Mouse (Mus musculus): Measurements from ENCODE around the gene Lmntd2. TPM values are rescaled to one million over a fixed set of nuclear protein-coding genes. Genes with fewer than 3 reads are reported as not detected.

Lmntd2 gene
- total RNA-seq, 2 experiments from 2014 or later, result not detected

DNA sequence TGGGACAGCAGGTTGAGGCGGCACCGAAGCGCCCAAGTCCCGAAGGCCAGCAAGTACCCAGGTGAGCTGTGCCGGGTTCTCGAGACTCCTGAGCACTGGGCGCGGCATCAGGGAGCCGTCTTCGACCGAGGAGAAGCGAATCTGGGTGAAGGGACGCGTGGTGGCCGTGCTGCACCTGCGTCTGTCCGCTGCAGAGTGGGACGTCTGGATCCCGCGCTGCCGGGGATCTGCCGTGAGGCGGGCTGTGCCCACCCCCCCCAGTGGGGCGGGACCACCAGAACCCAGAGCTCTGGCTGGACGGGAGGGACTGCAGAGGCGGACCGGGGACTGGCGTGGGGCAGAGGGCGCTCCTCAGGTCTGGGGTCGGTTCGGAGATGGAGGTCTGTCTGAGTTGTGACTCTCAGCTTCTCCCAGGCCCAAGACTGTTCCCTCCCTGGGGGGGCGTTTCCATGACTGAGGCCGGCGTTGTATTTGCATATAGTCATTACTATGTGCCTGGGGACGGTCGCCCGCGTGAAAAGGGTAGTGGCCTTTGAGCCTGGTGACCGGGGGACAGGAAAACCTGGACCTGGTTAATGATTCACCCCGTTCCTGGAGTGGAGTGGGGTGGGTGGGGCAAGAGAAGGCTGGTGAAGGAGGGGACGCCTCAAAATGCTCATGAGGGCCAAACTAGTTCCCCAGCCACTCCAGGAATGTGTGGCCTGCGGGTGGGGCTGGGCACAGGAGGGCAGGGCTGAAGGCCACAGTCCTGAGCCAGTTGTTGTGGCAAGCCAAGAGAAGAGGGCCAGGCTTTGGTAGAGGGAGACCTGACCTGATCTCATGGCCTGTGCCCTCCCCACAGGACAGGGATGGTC is 2.2 kb upstream of the Lmntd2 start:
- DNase-seq, result no peak

DNA sequence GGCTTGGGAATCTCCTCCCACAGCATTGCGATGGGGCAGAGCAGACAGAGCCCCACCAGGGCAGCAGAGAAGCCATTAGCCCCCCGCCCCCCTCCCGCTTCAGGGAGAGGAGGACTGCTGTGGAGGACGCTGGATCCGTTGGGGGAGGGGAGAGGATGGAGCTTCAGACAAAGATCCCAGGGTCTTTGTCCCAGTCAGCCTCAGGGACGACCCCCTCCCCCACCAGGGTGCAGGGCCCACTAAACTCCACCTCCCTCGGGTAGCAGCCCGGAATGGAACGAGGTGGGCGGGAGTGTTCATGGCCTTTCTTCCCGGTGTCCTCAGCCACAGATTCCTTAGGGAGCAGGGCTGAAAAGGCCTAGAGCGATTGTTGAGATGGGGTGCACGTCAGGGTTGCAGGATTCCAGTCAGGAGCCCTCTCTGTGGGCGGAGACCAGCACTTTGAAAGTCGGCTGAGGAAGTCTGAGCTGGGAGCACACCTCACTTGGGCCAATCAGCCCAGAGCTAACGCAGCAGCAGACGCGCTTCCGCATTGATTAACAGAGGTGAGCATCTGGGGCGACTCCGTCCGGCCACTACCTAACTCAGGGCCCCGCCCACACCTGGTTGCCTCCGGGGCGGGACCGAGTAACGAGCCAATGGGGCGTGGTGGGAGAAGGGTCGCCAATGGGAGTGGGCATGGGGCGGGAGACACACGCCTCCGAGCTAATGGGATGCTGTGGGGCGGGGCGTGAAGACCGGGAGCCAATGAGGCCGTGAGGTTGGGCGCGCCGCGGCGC is 1.4 kb upstream of the Lmntd2 start, which contains the start of gene Rassf7:
Rassf7 (plus strand) TSS at position 760 of the 779 bp plus-strand sequence.
- DNase-seq, result peak; percentile 77 to 79

DNA sequence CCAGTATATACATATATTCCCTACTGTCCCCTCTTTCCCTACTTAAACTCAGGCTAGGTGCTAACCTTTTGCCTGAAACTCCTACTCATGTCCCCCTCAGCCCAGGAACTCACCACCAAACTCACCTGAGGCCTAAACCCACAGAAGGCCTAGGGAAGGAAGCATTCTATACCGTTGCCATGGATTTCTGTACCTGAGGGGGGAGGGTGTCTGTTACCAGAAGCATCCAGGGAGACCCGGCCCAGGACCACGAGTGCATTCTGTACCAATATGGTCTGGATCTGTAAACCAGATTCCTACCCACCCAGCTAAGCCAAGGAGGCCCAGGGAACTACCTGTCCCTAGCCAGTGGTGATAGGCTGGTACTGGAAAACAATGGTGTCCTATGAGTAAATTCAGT is 430 bp upstream of the Lmntd2 start:
- no peak for DNase-seq

DNA sequence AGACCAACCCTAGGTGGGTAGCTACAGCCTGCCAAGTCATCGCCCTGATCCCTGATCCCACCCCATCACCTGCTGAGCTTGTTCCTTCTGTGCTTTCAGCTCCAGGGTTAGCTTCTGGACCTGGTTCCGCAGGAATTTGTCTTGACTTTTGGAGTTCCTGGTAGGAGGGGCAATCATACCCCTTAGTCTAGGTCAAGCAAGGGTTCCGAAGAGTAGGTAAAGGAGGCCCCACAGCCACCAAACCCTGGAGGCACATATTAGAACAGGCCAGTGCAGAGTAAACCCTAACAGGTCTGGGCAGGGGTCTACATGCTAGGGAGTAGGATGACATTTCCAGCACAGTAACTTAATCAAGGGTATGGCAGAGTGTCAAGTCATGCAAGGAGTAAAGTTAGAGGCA is 747 bp downstream of the Lmntd2 start:
- DNase-seq, result no peak

DNA sequence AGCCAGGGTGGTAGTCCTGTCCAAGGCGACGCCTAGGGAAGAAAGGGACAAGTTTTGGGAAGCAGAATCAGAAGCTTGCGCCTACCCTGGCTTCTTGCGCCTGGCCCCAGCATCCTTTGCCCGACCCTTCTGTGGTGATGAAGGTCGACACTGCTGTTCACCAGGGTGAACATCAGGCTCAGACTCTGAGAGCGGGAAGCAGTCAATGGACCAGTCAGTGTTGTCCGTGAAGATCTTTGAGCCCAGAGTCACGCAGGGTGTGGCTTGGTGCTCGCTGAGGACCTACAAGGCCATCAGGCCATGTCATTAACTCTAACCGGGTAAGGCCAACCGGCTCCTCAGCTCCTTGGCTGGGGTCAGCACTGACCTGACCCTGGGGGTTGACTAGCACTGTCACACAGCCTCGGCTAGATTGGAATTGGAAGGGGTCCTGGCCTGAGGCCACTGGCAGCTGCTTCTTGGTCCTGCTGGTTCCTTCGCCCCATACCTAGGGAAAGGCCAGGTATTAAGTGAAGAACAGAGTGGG is 3.2 kb downstream of the Lmntd2 start:
- no peak for DNase-seq

DNA sequence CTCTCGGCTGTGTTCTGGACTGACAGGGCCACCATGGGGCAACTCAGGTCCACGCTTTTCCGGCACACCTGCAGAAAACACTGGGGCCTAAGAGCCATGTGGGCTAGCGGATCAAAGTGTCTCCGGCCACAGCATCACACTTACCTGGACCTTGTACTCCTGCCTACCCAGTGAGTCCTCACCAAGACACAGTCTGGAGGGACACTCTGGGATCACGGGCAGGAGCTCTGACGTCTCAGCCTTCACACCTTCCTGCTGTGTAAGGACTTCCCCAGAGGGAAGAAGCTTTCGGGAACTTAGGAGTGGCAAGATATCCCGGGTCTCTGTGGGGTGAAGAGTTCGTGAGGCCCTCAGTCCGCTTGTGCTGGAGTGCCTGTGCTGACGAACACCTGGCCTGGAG is 3.7 kb downstream of the Lmntd2 start:
- no peak for DNase-seq

DNA sequence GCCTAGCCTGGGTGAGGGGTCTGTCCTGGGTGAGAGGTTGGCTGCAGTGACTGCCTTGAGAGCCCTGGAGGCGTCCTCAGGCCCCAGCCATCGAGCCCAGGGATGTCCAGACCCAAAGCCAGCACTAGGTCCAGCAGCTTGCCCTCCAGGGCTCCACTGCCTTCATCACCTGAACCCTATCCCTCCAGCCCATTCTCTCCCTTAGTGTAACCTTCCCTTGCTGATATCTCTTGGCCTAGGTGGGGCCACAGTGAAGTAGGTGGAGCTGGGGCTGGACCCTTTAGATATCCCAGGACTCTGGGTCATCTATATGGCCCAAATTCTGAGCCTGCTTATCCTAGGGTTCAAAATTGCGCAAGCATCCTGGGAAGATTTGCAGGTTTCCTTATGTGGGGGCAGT is 4.4 kb downstream of the Lmntd2 start:
- DNase-seq, result no peak

DNA sequence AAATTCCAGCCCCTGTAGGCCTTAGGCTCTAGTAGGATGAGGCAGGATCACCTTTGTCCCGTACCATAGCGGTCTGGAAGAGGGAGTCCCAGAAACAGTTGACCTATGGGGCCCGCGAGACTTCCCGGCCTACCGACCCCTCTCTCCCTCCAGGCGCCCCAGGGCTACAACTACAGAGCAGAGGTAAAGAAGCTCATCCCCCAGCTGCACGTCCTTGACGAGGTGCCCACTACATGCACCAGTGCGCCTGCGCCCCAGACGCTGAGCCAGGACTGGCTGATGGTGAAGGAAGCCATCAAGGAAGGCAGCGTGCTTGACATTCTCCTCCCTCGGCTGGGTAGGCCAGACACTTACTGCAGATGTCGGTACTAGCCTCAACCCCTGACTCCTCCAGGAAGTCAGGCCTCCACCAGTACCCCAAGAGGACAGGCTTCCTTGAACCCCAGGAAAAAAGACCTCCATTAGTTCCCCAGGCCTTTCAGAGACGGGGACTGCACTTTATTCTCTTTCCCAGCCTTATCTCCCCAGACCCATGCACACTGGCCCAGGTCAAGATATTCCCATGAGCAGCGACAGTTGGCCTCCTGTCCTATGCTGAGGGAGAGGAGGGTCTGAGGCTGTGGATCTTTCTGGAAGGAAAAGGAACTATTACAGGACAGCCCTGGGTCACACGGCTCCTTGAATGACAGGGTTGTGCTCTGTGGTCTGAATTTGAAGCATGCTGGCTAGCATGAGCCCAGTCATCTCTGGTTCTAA is 7.5 kb downstream of the Lmntd2 start:
- DNase-seq, result no peak

DNA sequence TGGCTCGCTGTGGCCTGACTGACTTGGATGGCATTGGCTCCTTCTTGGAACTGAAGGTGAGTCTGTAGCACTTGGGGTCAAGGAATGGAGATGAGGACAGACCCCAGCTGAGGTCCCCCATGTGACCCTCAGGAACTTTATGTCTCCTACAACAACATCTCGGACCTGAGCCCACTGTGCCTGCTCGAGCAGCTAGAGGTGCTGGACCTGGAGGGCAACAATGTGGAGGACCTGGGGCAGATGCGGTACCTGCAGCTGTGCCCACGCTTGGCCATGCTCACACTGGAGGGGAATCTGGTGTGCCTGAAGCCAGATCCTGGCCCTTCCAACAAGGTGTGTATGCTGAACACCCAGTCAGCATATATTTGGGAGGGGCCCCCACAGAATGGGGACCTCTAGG is 8.4 kb downstream of the Lmntd2 start:
- DNase-seq, result no peak

DNA sequence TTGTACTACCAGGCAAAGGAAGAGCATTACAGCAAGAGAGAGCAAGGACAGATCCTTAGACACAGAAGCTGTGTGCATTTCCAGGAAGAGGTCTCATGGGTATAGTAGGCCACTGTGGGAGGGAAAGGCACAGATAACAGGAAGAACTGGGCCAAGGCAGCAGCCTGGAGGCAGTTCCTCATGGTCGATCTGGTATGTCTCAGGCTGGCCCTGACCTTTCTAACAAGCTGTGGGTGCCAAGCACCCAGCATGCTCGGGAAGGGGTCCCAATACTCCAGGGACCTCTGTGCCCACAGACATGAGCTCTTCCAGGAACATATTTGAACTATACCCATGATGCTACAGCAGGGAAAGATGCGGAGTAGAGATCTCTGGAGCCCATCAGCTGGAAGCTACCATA is 9.3 kb downstream of the Lmntd2 start:
- DNase-seq, result no peak

DNA sequence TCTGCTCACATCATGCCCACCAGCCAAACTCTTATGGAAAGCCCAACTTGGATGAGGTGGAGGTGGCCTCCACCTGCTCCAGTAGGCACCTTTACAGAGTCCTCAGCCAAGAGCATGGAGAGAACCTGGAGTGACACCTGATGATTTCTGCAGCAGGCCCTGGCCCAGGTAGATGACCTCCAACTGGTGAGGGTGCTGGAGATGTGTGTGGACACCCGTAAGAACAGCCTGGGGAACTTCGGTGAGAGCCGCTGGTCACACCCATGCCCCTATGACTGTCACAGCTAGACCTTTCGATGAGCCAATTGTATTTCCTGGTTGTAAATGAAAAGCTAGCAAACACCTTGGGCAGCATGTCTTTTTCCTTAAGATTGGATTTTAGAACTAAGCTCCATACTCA is 15.8 kb downstream of the Lmntd2 start:
- no peak for DNase-seq

DNA sequence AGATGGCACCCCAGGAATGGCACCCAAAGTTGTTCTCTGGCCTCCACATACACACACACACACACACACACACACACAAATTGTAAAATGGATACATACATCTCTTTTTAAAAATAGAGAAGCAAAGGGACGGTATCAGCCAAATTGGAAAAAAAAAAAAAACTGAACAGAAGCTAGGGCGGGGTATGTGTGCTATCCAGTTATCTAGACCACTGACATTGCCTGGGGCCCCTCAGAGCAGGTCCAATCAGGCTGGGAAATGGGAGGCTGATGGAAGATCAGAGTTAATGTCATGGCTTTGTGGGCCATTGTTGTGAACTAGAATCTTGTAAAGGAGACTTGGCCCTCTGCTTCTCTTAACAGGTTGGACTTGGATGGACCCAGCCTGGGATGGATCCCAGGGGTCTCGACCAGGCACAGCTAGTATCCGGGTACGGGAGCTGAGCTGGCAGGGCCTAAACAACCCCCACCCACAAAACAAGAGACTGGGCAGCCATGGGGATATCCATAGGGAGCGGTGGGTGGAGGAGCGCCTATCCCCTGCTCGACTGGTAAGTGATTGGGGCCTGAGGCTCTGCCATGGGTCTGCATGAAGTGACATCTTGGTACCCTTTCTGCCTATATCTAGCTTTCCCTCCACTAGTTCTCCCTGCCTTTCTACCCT is 17.1 kb downstream of the Lmntd2 start:
- DNase-seq, result no peak

DNA sequence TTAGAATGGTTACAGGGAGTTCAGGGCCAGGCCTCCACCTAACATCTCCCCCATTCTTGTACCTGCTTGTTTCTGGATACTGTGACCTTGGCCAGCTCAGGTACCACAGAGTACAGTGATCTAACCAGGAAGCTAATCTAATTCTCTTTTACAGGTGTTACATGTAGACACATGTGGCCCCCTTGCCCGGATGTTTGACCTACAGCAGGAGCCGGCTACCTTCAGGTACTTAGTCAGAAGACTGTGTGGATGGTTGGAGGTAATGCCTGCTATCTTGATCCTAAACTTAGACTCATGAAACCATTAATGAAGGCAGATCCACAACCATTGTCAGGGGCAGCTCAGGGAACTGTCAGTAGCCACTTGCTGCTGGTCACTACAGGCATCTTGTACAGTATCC is 18.1 kb downstream of the Lmntd2 start:
- no peak for DNase-seq

DNA sequence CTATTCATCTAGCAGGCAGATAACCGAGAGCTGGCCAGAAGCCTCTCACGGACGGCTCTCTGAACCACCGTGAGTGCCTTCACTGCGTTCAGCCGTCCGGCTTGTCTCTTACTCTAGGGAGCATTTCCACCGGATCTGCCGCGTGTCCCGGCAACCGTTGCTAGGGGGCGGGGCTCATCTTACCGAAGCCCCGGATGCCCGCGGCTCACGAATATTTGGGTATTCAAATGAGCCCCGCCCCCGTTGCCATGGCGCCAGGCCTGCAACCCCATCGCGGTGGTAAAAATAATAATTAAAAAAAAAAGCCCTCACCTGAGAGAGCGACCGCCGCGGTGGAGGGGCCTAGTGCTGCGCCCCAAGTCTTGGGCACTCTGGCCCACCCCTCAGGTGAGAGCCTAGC is 19.1 kb downstream of the Lmntd2 start:
- peak; percentile 80 to 86 for DNase-seq

DNA sequence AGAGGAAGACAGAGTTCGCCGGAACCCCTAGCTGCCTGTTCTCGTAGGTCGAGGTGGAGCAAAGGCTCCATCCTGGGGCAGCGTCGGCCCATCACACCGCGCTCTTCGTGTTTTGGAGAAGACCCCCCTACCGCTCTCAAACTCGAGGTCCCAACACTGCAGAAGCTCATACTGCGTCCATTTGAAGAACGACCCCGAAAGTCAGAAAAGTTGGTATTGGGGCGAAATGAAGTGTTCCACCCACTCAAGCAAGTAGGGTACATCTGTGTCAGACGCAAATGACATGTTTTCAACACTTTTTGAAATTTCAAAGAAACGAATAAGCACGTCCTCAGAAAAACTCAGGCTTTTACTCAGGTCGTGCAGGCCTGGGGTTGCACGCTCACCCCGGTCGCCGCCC is 19.5 kb downstream of the Lmntd2 start:
- no peak for DNase-seq

DNA sequence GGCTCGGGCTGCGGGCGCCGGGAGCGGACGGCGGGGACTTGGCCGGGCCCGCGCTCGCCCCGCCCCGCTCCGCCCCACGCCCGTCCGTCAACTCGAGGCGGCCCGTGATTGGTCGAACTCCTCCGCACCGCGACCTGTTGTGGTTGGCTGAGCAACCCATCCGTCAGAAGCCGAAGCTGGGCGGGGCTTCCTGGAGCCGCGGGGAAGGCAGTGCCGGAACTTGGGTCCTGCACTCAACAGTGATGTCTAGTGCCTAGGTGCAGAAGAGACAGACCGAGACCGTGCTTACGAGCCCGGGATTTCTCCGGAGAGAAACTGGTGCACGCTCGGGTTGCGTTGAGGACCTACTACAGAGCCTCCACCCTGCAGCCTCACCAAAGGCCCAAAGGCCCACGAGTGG is 19.9 kb downstream of the Lmntd2 start, which contains the start of the genes Hras and Lrrc56:
Hras (minus strand) TSS at position 58 of the 400 bp plus-strand sequence.
Lrrc56 (plus strand) TSS at position 210 of the 400 bp plus-strand sequence.
- DNase-seq, result peak; percentile 97

DNA sequence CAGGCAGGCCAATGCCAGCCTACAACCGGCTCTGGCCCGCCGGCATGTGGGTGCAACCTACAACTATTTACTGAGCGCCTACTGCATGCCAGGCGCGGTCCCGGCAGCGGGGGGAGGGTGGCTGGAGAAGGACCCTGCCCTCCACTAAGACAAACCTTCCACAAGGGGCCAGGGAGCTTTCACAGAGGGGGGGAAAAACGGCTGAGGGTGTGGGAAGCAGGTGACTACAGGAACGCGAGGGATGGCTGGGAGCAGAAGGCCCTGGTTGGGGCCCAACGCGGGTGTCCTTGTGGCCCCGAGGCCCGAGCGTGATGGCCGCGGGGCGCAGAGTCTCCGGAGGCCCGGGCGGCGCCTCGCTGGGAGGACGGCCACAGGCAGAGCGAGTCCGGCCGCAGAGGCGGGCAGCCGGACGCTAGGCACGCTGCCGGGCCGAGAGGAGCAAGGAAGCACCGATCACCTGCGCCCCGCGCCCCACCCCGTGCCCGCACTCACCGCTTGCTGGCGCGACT is 20.5 kb downstream of the Lmntd2 start:
- peak; percentile 35 to 39 for DNase-seq

DNA sequence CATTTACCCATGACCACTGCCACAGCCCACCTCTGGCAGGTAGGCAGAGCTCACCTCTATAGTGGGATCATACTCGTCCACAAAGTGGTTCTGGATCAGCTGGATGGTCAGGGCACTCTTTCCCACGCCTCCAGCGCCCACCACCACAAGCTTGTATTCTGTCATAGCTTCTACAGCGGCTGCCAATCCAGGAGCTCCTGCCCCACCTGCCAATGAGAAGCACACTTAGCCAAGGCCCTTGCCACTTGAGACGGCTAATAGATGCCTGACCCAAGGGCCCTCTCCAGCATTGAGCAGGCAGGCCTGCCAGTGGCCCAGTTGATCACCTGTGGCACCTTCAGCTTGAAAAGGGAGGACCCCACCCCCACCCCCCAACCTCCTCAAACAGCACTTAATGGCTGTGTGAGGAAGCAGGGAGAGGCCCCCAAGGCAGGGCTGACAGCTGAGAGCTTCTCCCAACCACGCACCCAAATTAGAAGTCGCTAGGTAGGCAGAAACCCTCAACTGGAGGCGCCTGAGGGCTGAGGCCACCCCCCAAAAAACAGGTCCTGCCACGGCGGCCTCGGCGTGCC is 21.0 kb downstream of the Lmntd2 start:
- DNase-seq, result no peak

DNA sequence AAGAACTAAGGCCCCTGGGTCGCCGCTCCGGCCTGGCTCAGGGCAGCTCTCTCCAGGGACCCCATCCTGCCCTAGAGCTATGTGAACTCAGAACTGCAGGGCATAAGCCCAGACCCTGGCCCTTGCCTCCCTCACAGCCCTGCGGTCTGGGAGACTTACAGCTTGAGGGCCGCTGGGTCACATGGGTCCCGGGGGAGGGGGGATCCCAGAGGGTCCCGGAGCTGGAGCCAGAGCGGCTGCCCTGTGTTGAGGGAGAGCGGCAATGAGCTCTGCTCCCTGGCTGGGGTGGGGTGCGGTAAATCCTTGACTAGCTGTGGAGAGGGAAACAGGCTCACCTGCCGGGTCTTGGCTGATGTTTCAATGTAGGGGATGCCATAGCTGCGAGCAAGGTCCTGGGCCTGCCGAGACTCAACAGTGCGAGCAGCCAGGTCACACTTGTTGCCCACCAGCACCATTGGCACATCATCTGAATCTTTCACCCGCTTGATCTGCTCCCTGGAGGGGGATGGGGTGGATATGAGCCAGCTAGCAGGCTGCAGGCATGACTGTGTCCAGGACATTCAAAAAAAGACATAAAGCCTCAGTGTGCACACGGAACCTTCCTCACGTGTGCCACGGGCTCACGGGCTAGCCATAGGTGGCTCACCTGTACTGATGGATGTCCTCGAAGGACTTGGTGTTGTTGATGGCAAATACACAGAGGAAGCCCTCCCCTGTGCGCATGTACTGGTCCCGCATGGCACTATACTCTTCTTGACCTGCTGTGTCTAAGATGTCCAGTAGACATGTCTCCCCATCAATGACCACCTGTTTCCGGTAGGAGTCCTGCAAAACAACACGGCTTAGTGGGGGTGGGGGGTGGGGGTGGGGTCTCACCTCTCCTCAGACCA is 21.8 kb downstream of the Lmntd2 start:
- DNase-seq, result no peak

DNA sequence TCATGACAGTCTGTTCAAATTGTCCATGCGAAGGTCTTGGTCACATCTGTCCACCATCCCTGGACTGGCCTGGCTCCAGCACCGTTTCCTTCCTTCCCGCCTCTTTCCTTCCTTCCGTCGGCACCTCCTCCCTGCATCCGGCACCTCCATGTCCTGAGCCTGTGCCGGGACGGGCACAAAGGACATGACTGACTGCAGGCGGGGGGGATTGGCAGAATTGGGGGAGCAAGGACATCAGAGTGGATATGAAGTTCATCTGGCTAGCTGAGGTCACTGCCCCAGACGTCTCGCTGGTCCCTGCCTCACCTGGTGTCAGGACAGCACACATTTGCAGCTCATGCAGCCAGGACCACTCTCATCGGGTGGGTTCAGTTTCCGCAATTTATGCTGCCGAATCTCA is 22.8 kb downstream of the Lmntd2 start:
- DNase-seq, result no peak

All from layer of hippocampus, postnatal 36 days (tissue).